Mouse (Mus musculus): ENCODE results near the gene Gys2. TPM values are rescaled to one million over a fixed set of nuclear protein-coding genes. Genes with fewer than 3 reads are reported as not detected.
A peak's percentile ranks its signal among the peaks of the same experiment; 100 is the strongest.
"Not testable (repeated sequence)": the region's sequence is repeated elsewhere in the genome, so short reads cannot be mapped to it uniquely, and the experiment has no call there.

Gys2 gene
- total RNA-seq, 2 experiments from 2014 or later = not detected

- no peak overlapping the region for H3K4me3 ChIP-seq
- H3K27ac ChIP-seq = no peak overlapping the region
- TF ChIP-seq CTCF (IDR thresholded peaks at IDR 0.05) = no peak
- DNase-seq = no peak
- intact Hi-C loops (cut with DNase I) = no loop called here
Measured at GRCm38 (mm10) chr6:142502519-142503125, 29.7 kb upstream of the Gys2 start.

GRCm38 (mm10) chr6:142490114-142490513 is 17.2 kb upstream of the Gys2 start:
- intact Hi-C loops (cut with DNase I) = not testable (repeated sequence)

GRCm38 (mm10) chr6:142487638-142488037 is 14.7 kb upstream of the Gys2 start:
- no peak for TF ChIP-seq CTCF (IDR thresholded peaks at IDR 0.05)
- intact Hi-C loops (cut with DNase I) = no loop called here
- H3K4me3 ChIP-seq = no peak overlapping the region
- peak overlapping the region; percentile 28; the same call in 1 of the 2 replicates for H3K27ac ChIP-seq
- DNase-seq = no peak

More at GRCm38 (mm10) chr6:142490114-142490513, 17.2 kb upstream of the Gys2 start:
- not testable (repeated sequence) for H3K4me3 ChIP-seq, H3K27ac ChIP-seq, DNase-seq

- Histone ChIP-seq H3K27ac (peak overlapping the region; percentile 12; the same call in 1 of the 2 replicates), H3K4me3 (no peak overlapping the region)
- DNase-seq = no peak
- intact Hi-C loops (cut with DNase I) = no loop called here
- TF ChIP-seq CTCF (IDR thresholded peaks at IDR 0.05) = no peak
Measured at GRCm38 (mm10) chr6:142485478-142486123, 12.7 kb upstream of the Gys2 start.

- no peak overlapping the region for H3K4me3 ChIP-seq
- intact Hi-C loops (cut with DNase I) = loop anchor here (1.0 kb wide), 1 partner anchor 41 kb away; no protein-coding TSS in a partner anchor
- no peak for DNase-seq
- peak; percentile 55 for TF ChIP-seq CTCF (IDR thresholded peaks at IDR 0.05)
- H3K27ac ChIP-seq = no peak overlapping the region
Measured at GRCm38 (mm10) chr6:142477239-142477638, 4.3 kb upstream of the Gys2 start.

- intact Hi-C loops (cut with DNase I) = no loop called here
- no peak for TF ChIP-seq CTCF (IDR thresholded peaks at IDR 0.05)
- Histone ChIP-seq H3K4me3 (no peak overlapping the region), H3K27ac (no peak overlapping the region)
- no peak for DNase-seq
Measured at GRCm38 (mm10) chr6:142471141-142471540, 1.8 kb downstream of the Gys2 start.

- Histone ChIP-seq H3K27ac (no peak overlapping the region), H3K4me3 (no peak overlapping the region)
- DNase-seq = no peak
- TF ChIP-seq CTCF (IDR thresholded peaks at IDR 0.05) = peak; percentile 4; the same call in 1 of the 2 replicates
- intact Hi-C loops (cut with DNase I) = no loop called here
Measured at GRCm38 (mm10) chr6:142469602-142470001, 3.3 kb downstream of the Gys2 start.

GRCm38 (mm10) chr6:142462194-142462593 is 10.7 kb downstream of the Gys2 start:
- no peak for DNase-seq
- Histone ChIP-seq H3K4me3 (no peak overlapping the region), H3K27ac (no peak overlapping the region)
- no peak for TF ChIP-seq CTCF (IDR thresholded peaks at IDR 0.05)
- intact Hi-C loops (cut with DNase I) = no loop called here

GRCm38 (mm10) chr6:142459017-142459678 is 13.8 kb downstream of the Gys2 start:
- intact Hi-C loops (cut with DNase I) = no loop called here
- Histone ChIP-seq H3K27ac (no peak overlapping the region), H3K4me3 (no peak overlapping the region)
- TF ChIP-seq CTCF (IDR thresholded peaks at IDR 0.05) = no peak
- no peak for DNase-seq

- intact Hi-C loops (cut with DNase I) = no loop called here
- no peak overlapping the region for H3K27ac ChIP-seq
- no peak for TF ChIP-seq CTCF (IDR thresholded peaks at IDR 0.05)
- H3K4me3 ChIP-seq = no peak overlapping the region
- no peak for DNase-seq
Measured at GRCm38 (mm10) chr6:142458010-142458409, 14.9 kb downstream of the Gys2 start.

GRCm38 (mm10) chr6:142455314-142455996 is 17.5 kb downstream of the Gys2 start:
- no peak for DNase-seq
- no peak overlapping the region for H3K27ac ChIP-seq
- no peak overlapping the region for H3K4me3 ChIP-seq
- no peak for TF ChIP-seq CTCF (IDR thresholded peaks at IDR 0.05)
- intact Hi-C loops (cut with DNase I) = no loop called here

GRCm38 (mm10) chr6:142453311-142453710 is 19.6 kb downstream of the Gys2 start:
- no peak overlapping the region for H3K27ac ChIP-seq
- DNase-seq = no peak
- no peak overlapping the region for H3K4me3 ChIP-seq
- no peak for TF ChIP-seq CTCF (IDR thresholded peaks at IDR 0.05)
- intact Hi-C loops (cut with DNase I) = no loop called here

- no peak overlapping the region for H3K27ac ChIP-seq
- intact Hi-C loops (cut with DNase I) = no loop called here
- TF ChIP-seq CTCF (IDR thresholded peaks at IDR 0.05) = no peak
- no peak for DNase-seq
- H3K4me3 ChIP-seq = no peak overlapping the region
Measured at GRCm38 (mm10) chr6:142451381-142451780, 21.5 kb downstream of the Gys2 start.

All from gastrocnemius, adult 2 months (tissue).